ENCODE assay signal across 8 mouse cellular contexts in genomic region chr9:60742516-60742915, GRCm38 (mm10). TPM values are rescaled to one million over a fixed set of nuclear protein-coding genes. Genes with fewer than 3 reads are reported as not detected.
A peak's percentile ranks its signal among the peaks of the same experiment; 100 is the strongest.
DNase-seq lines count a peak whose midpoint lies in the region; ATAC-seq and TF ChIP-seq lines count a peak whose summit lies in the region.

No protein-coding gene starts in this region.

- peak overlapping the region; percentile 47 for H3K27ac ChIP-seq in heart, adult 2 months
- H3K27ac ChIP-seq in heart, embryonic 12.5 days (ENCODE audit: poor library complexity, severe bottlenecking): no peak overlapping the region
- no peak overlapping the region for H3K27ac ChIP-seq in liver, postnatal 0 days (ENCODE audit: low read depth)

- TF ChIP-seq EP300 in heart, adult 2 months (IDR thresholded peaks at IDR 0.05; ENCODE audit: insufficient read depth, low read depth, low read length): no peak
- no peak for TF ChIP-seq EP300 in liver, postnatal 0 days (IDR thresholded peaks at IDR 0.05; ENCODE audit: low read depth)

- WGBS in heart, adult 2 months: 50% methylated on average over 9 of the region's 9 CpGs
- WGBS in heart, embryonic 12.5 days: 72% methylated on average over 9 of the region's 9 CpGs
- 59% methylated on average over 9 of the region's 9 CpGs for WGBS in liver, postnatal 0 days (ENCODE audit: insufficient replicate concordance)

- H3K79me2 ChIP-seq in heart, adult 2 months (replicated peaks; ENCODE audit: control insufficient read depth, insufficient read depth, low read length): no peaks in the 10 kb centered on the region

- H3K4me2 ChIP-seq in heart, embryonic 12.5 days: no peak overlapping the region
- H3K4me2 ChIP-seq in liver, postnatal 0 days (ENCODE audit: low read depth, low read length): no peak overlapping the region

- intact Hi-C loops in heart, adult 2 months (cut with DNase I): no loop called here
- intact Hi-C loops in gastrocnemius, postnatal 36 days (cut with DNase I): no loop called here

- no peaks in the 10 kb centered on the region for H3K36me3 ChIP-seq in heart, adult 2 months (ENCODE audit: control insufficient read depth, insufficient read depth, low read length)
- 0 out of 2 replicates have a peak, but pooled peaks cover 2% of the 10 kb centered on the region for H3K36me3 ChIP-seq in heart, embryonic 12.5 days
- H3K36me3 ChIP-seq in liver, postnatal 0 days (replicated peaks; ENCODE audit: insufficient read depth, low read length): no peaks in the 10 kb centered on the region

- H3K4me3 ChIP-seq in heart, adult 2 months: no peak overlapping the region; the same call in 1 of the 2 replicates
- no peak overlapping the region for H3K4me3 ChIP-seq in heart, embryonic 12.5 days
- H3K4me3 ChIP-seq in liver, postnatal 0 days (ENCODE audit: low read depth, low read length): no peak overlapping the region

- peak; percentile 28; the same call in 1 of the 2 replicates for TF ChIP-seq CTCF in heart, adult 2 months (IDR thresholded peaks at IDR 0.05)
- no peak for TF ChIP-seq CTCF in liver, postnatal 0 days (IDR thresholded peaks at IDR 0.05; ENCODE audit: low read depth)

- TF ChIP-seq POLR2A in heart, adult 2 months (IDR thresholded peaks at IDR 0.05; ENCODE audit: insufficient read depth, low read depth, low read length): no peak

- DNase-seq in heart, adult 2 months: peak; percentile 64 to 68
- DNase-seq in NIH3T3 (ENCODE audit: low read depth): peak; percentile 8
- peak; percentile 60 to 68 for DNase-seq in gastrocnemius, postnatal 36 days
- peak; percentile 73 for DNase-seq in lung, postnatal 10 days
- DNase-seq in thymus, postnatal 4 days: no peak
- no peak for DNase-seq in natural killer cell, adult 2 months (ENCODE audit: low spot score in 2 of 2)
- no peak for DNase-seq in liver, postnatal 0 days

- peaks cover 15% of the 10 kb centered on the region for H3K4me1 ChIP-seq in heart, adult 2 months (ENCODE audit: control insufficient read depth, insufficient read depth, low read length)
- peaks cover 12% of the 10 kb centered on the region for H3K4me1 ChIP-seq in heart, embryonic 12.5 days (replicated peaks)
- no peaks in the 10 kb centered on the region; the same call in 1 of the 2 replicates for H3K4me1 ChIP-seq in liver, postnatal 0 days (ENCODE audit: insufficient read depth)

- H3K9ac ChIP-seq in heart, adult 2 months (ENCODE audit: low read depth, low read length): no peak overlapping the region
- H3K9ac ChIP-seq in heart, embryonic 12.5 days: no peak overlapping the region
- no peak overlapping the region for H3K9ac ChIP-seq in liver, postnatal 0 days (replicated peaks)

- no peaks in the 10 kb centered on the region for H3K27me3 ChIP-seq in heart, adult 2 months (ENCODE audit: control insufficient read depth, insufficient read depth, low read length)
- no peaks in the 10 kb centered on the region for H3K27me3 ChIP-seq in heart, embryonic 12.5 days (replicated peaks)
- no peaks in the 10 kb centered on the region for H3K27me3 ChIP-seq in liver, postnatal 0 days (ENCODE audit: insufficient read depth, low read length)

- H3K9me3 ChIP-seq in heart, embryonic 12.5 days (replicated peaks): no peaks in the 10 kb centered on the region
- no peaks in the 10 kb centered on the region for H3K9me3 ChIP-seq in liver, postnatal 0 days (ENCODE audit: low read length)

- no peak for ATAC-seq in heart, embryonic 12.5 days (ENCODE audit: insufficient number of reproducible peaks, low FRiP score)
- ATAC-seq in liver, postnatal 0 days: no peak

RNA-seq across cellular contexts. Expression of gene Larp6, which starts 29.7 kb away (rescaled TPM):
- 1 to 10 TPM; 1.7 to 1.9 TPM for total RNA-seq in heart, adult 2 months (2021)
- polyA plus RNA-seq in heart, adult 2 months (2012; rRNA removed): 0.94 and 1.5 TPM in 2 replicates
- 0.83 and 0.87 TPM in 2 replicates for polyA plus RNA-seq in heart, embryonic 12.5 days (2016; fragmentation: Nextera tagmentation; extraction: Ambion mirVana)
- 1 to 10 TPM; 1.1 to 1.3 TPM for total RNA-seq in gastrocnemius, postnatal 36 days (2021)
- 0.07 and 0.11 TPM in 2 replicates for polyA plus RNA-seq in liver, postnatal 0 days (2015; fragmentation: Nextera tagmentation; extraction: Ambion mirVana)

RNA-seq across cellular contexts. Expression of gene Uaca, which starts 51.8 kb away (rescaled TPM):
- 10 to 100 TPM; 42.7 to 53.5 TPM for total RNA-seq in heart, adult 2 months (2021)
- 10.6 and 14.8 TPM in 2 replicates for polyA plus RNA-seq in heart, adult 2 months (2012; rRNA removed)
- 38.9 and 39.0 TPM in 2 replicates for polyA plus RNA-seq in heart, embryonic 12.5 days (2016; fragmentation: Nextera tagmentation; extraction: Ambion mirVana)
- 100 to 1,000 TPM; 103 to 112 TPM for total RNA-seq in gastrocnemius, postnatal 36 days (2021)
- polyA plus RNA-seq in liver, postnatal 0 days (2015; fragmentation: Nextera tagmentation; extraction: Ambion mirVana): 2.0 and 2.4 TPM in 2 replicates

RNA-seq across cellular contexts. Expression of gene Lrrc49, which starts 54.6 kb away (rescaled TPM):
- 1 to 10 TPM; 3.7 TPM for total RNA-seq in heart, adult 2 months (2021)
- polyA plus RNA-seq in heart, adult 2 months (2012; rRNA removed): 2.1 and 4.7 TPM in 2 replicates
- polyA plus RNA-seq in heart, embryonic 12.5 days (2016; fragmentation: Nextera tagmentation; extraction: Ambion mirVana): 10.3 and 12.2 TPM in 2 replicates
- total RNA-seq in gastrocnemius, postnatal 36 days (2021): 1 to 10 TPM; 2.1 to 2.6 TPM
- 0.63 and 0.66 TPM in 2 replicates for polyA plus RNA-seq in liver, postnatal 0 days (2015; fragmentation: Nextera tagmentation; extraction: Ambion mirVana)

Comparison
In these comparisons a context has a peak if more than half of its experiments do, and no peak if none do; other contexts are left out.
1. DNase-seq: peak in heart, adult 2 months (2 of 2), NIH3T3 (single experiment), gastrocnemius, postnatal 36 days (2 of 2) and lung, postnatal 10 days (single experiment); none in thymus, postnatal 4 days (single experiment), natural killer cell, adult 2 months (0 of 2) and liver, postnatal 0 days (single experiment).